Mouse (Mus musculus) spleen, postnatal 10 days (tissue): Measurements from ENCODE around the gene Abr.

Experiments used
- DNase-seq, 2 experiments: peaks; one replicate each; pipeline ENCODE4 v3.0.0; 2021 to 2022; ENCODE audit warnings: low spot score in 2 of 2

Abr gene

DNA sequence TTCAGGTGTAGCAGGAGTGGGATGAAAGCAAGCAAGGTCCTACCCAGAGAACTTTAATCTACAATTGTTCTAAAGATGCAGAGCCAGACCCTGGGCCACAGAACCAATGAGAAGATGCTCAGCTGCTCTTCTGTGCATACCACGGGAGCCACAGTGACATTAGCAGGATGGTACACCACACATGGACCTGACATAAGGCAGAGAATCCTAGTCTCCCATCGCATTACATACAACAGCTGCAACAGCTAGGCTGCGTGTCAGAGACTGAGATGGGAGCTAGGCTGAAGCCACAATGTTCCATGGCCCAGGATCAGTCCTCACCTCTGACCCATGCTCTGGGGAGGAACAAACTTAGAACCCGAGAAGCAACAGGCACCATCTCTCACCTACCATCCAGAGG, 104.0 kb downstream of the Abr start:
- no peak for DNase-seq

DNA sequence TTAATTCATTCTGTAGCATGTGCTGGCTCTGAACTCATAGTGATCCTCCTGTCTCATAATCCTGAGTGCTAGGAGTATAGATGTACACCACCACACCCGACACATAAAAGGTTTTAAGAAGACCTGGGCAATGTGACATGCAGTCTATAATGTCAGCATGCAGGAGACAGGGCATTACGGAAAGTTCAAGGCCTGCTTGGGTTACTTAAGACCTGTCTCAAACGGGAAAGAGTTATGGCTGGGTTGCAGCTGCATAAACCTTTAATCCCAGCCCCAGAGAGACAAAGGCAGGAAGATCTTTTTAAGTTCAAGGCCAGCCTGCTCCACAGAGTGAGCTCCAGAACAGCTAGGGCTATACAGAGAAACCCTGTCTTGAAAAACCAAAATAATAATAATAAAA, 105.2 kb downstream of the Abr start:
- DNase-seq: no peak

DNA sequence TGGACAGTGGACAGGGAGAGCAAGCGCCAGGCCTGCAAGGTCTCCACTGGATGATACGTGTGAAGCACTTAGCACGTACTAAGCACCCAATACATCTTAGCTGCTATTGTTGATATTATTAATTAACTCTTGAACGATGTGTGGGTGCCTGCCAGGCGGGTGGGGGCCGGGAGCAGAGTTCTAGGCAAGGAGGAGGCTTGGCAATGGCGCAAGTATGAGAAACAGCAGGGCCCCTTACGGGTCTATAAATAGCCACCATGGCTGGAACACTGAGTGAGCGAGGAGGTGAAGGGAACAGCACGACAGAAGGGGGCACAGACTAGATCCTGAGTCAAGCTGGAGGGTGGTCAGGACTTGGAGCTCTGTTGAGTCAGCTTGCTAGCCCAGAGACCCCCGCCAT, 107.0 kb downstream of the Abr start:
- DNase-seq: no peak

DNA sequence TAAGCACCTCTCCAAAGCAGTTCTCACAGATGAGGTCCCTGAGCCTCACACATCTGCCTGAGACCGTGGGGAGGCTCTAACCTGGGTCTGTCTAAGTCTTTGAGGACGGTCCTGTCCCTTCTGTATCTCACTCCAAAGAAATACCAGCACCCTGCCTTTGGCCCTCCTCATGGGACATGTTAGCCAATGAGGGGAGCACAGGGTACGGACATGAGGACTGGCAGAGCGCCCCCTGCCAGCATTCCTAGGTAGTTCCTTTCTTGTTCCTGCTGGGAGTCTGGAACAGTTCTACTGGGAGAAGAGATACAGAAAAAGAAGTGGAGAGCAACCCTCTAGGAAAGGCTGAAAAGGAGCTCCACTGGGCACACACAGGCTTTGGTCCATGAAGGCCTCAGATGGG, 111.1 kb downstream of the Abr start:
- no peak for DNase-seq

DNA sequence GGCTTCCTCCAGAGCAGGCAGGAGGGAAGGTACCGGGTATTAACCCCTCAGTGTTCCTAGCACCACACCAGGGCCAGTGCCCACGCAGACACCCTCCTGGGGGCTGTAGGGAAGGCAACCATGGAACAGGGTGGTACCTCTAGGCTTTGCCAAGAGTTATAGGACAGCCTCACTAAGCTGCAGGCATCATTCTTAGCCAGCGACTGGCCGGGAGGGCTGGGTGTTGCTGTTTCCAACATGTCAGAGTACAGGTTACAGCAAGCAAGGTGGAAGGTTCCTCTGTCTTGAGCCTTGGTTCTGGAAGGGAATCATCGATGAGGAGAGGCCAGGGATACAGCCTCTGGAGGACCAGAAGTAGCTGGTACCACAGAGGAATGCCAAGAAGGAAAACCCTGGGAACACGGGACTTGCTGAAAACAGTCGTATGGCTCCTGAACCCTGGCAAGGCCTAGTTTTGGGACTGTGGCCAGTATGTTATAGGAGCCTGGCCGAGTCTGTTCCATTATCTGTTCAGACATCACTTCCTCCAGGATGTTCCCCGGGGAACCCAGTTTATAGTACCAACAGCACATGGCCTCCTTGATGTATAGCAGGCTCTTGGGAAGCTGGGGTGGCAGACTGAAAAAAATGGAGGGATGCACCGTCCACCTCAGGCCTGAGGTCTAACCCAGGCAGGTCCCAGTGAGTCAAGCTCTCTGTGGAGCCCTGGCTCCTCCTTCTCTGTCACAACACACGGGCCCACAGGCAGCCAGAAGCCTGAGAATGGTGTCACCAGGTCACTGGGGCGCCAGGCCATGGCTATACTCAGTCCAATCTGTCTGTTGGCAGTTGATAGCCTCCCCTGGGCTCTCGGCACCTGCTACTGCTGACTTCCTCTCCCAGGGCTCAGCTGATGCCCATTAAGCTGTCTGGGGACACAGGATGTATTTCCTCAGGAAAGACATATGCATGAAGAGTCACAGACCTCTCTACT, 112.1 kb downstream of the Abr start:
- DNase-seq: no peak

DNA sequence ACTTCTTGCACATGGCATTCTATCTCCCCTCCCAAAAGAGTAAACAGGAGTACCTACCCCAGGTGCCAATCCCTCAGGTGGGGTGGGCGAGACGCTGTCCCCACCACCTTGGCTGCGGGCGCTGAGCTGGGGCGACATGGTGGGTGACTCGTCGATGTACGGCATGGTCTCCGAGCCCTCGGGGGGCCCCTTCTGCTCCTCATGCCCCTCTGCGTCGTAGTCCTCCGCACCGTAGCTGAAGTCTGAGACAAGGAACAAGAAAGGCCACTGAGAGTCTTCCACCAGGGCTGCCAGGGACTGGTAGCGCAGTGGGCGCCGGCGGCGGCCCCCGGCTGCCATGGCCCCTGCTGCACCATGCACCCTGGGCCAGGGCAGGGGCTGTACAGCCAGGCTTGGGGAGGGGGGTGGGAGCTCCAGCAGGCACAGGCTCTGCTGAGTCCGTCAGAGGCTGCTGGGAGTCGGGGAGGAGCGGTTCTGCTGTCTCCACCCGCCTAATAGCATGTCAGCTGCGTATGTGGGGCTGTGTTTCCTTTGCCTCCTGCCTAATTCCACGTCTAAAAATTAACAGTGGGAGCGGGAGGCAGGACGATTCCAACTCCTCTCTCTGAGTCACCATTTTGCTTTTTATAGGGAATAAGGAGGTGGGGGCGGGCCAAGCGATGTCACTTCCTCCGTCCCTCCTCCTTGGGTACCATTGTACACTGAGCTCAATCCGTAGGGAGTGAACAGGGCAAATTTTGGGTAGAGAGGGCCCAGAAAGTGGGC, 113.1 kb downstream of the Abr start:
- DNase-seq: no peak

DNA sequence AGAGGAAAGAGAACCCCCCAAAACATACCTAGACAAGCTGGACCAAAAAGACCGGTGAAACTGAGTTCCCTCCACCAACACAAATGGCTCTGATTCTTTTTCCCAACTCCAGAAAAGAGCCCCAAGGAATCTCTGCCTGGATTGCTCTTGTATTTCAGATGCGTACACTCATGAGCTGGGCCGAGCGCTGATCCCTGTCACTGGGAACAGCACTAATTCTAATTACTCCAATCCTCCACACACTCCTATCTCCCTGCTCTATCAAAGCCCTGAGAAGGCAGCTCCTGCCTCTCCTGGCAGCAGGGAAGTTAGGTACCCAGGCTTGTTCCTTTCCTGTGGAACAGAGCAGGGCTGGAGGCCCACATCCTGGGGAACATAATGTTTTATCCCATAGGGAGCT, 114.0 kb downstream of the Abr start:
- DNase-seq: no peak

DNA sequence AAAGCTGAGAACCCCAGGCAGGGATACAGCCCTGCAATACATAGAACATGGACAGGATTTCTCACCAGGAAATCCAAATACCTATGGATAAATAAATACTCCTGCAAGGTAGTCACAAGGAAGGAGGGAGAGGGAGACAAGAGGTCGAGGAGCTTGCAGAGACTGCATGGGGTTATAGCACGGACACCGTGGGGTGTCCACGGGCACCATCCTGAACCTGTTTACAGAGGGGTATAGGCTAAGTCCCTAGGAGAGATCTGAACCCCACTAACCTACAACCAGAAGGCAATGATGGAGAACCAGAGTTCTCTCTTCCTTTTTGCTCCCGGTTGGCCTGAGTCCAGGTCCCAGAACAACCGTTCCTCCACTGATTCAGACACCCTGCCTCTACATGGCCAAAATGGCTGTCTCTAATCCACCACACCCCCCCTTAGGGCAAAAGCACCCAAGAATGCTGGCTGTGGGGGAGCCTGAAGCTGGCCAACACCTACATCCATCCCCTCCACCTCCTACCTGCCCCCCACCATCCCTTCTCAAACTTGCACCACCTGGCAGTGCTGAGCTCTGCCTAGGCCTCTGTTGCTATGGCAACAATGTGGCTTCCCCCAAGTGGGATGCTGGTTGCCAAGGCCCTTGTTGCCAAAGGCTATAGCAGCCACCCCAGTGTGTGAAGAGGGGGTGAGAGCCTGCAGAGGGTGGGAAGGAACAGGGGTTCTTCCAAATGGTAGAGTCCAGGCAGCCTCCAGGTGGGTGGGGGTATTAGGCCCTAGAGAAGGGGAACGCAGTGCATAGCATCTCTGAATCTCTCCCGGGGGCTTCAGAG, 114.6 kb downstream of the Abr start:
- DNase-seq: no peak

DNA sequence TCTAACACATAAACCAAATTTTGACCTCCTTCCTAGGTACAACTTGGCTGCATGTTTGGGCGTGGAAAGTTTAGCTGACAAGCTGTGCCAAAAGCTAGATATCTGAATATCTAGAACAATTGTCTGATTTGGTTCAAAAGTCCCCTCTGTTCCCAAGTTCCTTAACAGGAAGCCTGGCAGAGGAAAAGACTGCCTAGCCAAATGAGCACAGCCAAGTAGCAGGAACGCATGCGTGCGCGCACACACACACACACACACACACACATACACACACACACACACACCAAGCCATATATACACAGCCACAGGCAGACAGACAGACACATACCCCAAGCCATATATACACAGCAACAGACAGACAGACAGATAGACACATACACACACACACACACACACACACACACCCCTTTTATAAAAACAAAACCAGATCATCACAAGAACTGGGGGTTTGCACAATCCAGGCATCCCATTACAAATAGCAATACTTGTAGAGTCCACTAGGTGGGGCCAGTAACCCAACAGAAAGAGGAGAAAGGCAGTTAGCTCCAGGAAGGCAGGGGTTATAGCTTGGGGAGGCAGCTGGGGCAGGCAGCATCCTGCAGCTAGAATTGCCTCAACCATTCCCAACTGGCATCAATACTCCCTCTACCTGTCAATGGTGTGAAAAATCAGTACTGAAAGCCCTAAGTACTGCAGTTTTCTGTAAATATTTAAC, 115.4 kb downstream of the Abr start:
- peak in 1 of 2 experiments; percentile 50 for DNase-seq

DNA sequence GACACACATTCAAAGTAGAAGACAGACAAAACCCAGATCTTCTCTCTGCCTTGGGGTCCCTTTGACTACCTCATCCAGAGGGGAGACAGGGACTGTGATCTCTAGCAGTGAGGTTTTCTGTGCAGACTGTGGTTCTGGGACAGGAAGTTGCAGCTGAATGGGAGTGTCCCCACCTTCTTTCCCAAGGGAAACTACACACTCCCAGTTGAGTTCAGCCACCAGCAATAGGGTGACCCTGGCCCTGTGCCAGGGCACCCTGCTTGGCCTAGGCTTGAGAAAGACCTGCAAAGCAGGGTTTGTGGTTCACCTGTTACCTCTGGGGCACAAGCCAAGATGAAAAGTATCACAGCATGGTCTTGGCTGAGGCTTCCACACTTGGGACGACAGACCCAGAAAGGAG, 117.0 kb downstream of the Abr start:
- DNase-seq: no peak

DNA sequence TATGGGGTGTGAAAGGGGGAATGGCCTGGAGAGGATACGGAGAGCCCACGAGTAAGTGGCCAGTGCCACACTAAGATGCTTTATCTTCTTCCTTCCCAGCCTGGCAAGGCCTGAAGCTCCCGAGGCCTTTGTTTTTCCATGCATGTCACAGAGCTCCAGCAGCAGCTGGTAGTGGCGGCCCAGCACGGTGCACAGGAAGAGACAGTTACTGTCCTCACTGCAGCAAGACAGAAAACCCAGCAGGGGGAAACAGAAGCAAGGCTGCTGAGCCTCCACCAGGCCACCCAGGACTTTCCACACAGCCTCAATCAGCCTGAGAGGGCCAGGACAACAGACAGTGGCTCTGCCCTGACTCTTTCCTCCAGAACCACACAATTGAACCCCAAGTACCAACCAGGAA, 118.1 kb downstream of the Abr start:
- DNase-seq: no peak

DNA sequence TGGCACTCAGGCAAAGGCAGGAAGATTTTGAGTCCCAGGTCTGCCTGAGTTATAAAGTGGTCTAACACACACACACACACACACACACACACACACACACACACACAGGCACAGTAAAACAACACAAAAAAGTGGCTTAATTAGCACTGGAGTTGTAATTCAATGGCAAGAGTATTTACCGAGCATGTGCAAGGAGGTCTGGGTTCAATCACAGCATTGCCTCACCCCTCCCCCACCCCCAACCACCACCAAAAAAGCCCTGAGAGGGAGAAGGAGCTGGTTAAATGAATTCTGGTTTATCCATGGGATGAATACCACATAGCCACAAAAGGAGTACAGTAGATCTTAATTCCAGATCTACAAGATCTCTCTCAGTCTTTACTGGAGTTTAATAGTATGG, 122.1 kb downstream of the Abr start:
- DNase-seq: no peak

DNA sequence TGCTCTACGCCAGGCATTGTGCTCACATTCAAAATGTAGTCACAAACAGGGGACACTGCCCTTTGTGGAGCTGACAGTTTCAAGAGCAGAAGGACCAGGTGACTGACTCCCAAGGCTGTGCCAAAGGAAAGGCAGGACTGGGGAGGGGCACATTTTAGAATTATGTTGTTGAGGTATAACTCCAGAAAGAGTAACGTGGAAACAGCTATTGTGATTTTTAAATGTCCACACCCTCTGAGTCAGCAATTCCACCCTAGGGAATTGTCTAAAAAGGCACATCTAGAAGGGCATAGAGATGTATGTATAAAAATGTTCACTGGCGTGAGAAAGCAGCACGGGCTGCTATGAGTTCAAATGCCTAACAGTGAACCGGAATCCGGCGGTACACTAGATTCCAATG, 122.5 kb downstream of the Abr start:
- no peak for DNase-seq

DNA sequence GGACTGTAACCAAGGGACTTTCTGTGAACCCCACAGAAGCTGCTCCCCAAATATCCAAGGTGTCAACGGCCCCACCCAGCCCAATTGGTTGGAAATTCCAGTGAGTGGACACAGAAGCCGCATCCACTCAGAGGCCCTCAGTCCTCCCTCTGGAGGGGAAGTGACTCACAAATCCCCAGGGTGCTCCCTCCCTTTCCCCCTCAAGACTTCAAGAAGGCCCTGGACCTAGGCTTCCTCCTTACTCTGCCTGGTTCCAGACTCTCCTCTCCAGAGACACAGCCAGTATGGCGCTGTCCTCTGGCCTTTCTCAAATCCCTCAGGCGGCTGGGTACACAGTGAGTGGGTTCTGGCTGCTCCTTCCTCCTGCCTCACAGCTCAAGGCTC, 124.4 kb downstream of the Abr start:
- no peak for DNase-seq

DNA sequence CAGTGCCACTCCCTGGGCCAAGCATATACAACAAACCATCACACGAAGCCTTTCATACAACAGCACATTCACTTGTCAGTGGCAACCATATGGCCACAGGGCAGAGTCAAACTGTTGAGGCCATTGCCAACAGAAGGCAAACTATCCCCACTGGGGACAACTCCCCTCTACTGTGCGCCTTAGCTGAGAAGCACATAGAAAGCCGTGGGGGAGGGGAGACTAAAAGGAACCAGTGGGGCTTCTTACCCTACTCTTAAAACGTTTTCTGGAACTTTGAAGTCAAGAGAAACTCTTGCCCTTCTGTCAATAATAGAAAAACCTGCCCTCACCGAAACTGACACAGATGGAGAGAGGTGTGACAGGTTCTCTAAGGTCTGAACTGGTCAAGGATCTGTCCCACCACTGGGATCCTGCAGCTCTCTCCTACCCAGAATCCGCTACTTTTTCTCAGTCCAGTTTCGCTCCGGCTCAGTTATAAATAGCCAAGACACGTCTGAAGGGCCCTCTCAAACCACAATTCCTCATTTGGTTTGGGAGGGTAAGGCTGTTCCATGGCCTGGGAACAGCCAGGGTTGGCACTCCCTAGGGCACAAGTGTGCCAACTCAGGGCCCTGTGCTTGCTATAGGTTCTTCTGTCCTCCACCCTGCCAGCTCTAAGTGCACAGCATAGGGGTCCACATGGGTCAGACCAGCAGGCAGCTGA, 124.9 kb downstream of the Abr start:
- DNase-seq: no peak

DNA sequence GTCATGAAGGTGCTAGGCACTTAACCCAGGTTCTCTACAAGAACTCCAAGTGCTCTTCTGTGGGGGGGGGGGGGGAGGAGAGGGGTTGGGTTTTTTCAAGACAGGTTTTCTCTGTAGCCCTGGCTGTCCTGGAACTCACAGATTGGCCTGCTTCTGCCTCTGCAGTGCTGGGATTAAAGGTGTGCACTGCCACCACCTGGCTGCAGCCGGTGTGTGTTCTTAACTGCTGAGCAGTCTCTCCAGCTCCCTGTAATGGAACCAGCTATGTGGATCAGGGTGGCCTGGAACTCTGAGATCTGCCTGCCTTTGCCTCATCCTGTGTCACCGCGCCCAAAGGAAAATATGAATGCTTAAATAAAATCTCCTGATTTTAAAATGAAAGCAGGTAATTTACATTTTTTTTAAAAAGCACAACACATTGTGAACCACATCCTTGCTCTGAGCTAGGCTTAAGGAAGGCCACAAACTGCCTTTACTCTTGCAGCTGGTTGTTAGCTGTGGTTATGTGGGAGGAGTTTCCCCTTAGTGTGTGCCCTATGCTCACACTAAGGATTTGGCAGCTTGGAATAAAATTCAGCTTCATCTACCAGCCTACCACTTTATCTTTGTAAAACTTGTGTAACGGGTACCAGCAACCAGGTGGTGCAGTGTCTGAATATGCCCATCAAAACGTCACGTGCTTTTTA, 125.9 kb downstream of the Abr start:
- peak in 1 of 2 experiments; percentile 61 for DNase-seq

DNA sequence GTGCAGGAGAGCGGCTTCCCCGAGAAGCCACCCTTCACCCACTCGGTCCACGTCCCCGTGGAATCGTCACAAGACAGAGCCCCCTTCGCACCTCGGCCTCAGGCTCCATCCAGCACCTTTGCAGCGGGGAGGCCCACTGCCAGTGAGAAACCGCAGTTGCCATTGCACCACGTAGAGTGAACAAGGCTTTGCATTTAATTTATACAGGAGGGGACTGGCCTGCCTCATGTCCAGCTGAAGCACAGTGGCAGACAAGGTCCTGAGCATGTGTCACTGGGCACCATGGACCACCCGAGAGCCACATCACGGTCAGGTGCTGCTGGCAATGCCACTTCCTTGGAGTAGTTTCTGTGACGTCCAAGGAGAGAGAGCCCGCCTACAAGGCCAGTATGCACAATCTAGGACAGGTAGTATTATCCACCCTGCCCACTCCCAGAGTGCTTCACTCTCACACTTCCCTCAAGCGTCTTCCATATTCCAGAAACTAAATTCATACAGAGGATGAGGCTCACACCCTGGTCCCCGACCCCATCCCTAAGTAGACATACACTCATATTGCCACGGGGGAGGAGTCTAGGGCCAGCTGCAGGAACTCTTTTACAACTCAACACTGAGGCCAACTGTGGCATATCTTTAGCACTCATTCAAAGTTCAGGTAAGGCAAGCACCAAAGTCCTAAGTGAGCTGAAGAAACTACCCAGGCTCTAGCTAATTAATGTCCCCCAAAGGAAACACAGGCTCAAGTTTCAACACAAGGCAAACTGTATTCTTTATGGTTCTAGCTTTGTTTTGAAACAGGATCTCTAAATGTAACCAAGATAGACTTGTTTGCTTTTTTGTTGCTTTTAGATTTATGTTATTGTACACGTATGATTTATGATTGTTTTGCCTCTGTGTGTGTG, 126.7 kb downstream of the Abr start:
- DNase-seq: peak; percentile 31 to 37

DNA sequence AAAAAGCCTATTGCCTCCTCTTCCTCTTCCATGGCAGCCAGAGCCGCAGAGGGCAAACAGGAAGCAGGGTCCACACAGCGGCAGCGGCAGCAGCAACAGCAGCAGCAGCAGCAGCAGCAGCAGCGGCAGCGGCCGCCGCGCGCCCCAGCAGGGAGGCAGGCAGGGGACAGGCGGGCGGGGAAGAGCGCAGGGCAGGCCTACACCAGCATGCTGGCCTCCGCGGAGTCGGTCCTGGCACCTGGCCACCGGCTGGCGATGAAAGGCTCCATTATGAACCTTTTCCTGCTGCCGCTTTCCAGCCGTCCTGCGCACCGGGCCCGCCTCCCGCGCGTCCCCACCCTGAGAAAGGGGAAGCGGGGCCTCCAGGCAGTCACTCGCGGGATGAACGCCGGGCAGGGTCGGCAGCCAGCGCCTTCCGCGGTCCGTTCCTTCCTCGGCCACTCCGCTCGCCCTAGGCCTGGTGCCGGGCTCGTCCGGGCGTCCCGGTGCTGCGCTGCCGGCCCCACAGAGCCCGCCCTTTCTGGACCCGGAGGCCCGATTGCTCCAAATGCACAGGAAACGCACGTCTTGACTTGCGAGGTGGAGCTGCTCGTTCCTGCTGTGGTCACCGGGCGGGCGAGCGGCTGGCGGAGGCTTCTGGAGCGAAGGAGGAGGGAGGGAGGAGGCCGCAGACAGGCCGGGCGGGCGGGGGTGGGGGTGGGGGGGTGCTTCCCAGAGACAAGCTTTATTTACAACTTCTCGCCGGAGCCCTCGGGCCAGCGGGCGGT, 127.6 kb downstream of the Abr start:
- peak; percentile 50 to 64 for DNase-seq
